Mouse (Mus musculus): ENCODE measurements around the gene Tmem236.

GRCm38 (mm10) chr2:14151854-14152253, 22.5 kb upstream of the Tmem236 start:
- no peak for TF ChIP-seq JUND (conservative IDR thresholded peaks at IDR 0.05; ENCODE audit: low read depth, low read length)
- no peak for TF ChIP-seq CTCF (conservative IDR thresholded peaks at IDR 0.05 in 1 of 2, IDR thresholded peaks at IDR 0.05 in 1 of 2; ENCODE audit: low read depth in 2 of 2, low read length in 2 of 2)
- no peak for TF ChIP-seq TCF12 (IDR thresholded peaks at IDR 0.05; ENCODE audit: low read depth, low read length)
- TF ChIP-seq NELFE (IDR thresholded peaks at IDR 0.05; ENCODE audit: low read depth, low read length) = no peak
- no peak for TF ChIP-seq EP300 (IDR thresholded peaks at IDR 0.05; ENCODE audit: low read length)
- TF ChIP-seq POLR2A (IDR thresholded peaks at IDR 0.05; ENCODE audit: low read depth, low read length) = no peak
- no peak for TF ChIP-seq TBP (conservative IDR thresholded peaks at IDR 0.05; ENCODE audit: low read depth, low read length)
- TF ChIP-seq MYC (IDR thresholded peaks at IDR 0.05; ENCODE audit: low read depth, low read length) = no peak
- TF ChIP-seq ZC3H11A (IDR thresholded peaks at IDR 0.05; ENCODE audit: low read depth, low read length) = no peak
- TF ChIP-seq ZNF384 (IDR thresholded peaks at IDR 0.05; ENCODE audit: low read depth, low read length) = no peak
- TF ChIP-seq POLR2AphosphoS2 (IDR thresholded peaks at IDR 0.05; ENCODE audit: low read depth, low read length) = no peak
- TF ChIP-seq CHD1 (IDR thresholded peaks at IDR 0.05; ENCODE audit: low read depth, low read length) = no peak
- no peak for TF ChIP-seq UBTF (IDR thresholded peaks at IDR 0.05; ENCODE audit: low read depth, low read length)
- TF ChIP-seq ETS1 (conservative IDR thresholded peaks at IDR 0.05; ENCODE audit: low read depth, low read length) = no peak
